Mouse (Mus musculus): Measurements from ENCODE around the gene Lrig3.

GRCm38 (mm10) chr10:125954747-125955530, 11.0 kb upstream of the Lrig3 start:
- TF ChIP-seq GATA1 (IDR thresholded peaks at IDR 0.05; ENCODE audit: low read length) = no peak
- TF ChIP-seq TAL1 (IDR thresholded peaks at IDR 0.05; ENCODE audit: low read length) = no peak
